Mouse (Mus musculus) bone marrow macrophage, adult 2 months (primary cell): ENCODE results near the gene Fgr. TPM values are rescaled to one million over a fixed set of nuclear protein-coding genes. Genes with fewer than 3 reads are reported as not detected.
A peak's percentile ranks its signal among the peaks of the same experiment; 100 is the strongest.

Source experiments
- H3K27ac ChIP-seq: 2 replicates; pipeline ENCODE4 v1.5.1; 2012; ENCODE audit warnings: low read depth, low read length; ENCODE audit not compliant: insufficient read depth
- H3K4me1 ChIP-seq: 2 replicates; pipeline ENCODE4 v1.6.1; 2012; ENCODE audit warnings: low read length; ENCODE audit not compliant: control insufficient read depth, insufficient read depth
- H3K4me3 ChIP-seq: 2 replicates; pipeline ENCODE4 v1.5.1; 2012; ENCODE audit warnings: mild to moderate bottlenecking, low read length, moderate library complexity; ENCODE audit not compliant: insufficient read depth
- CTCF ChIP-seq: IDR thresholded peaks from 2 replicates; pipeline ENCODE4 v1.5.1; 2012; ENCODE audit warnings: low read depth, mild to moderate bottlenecking, low read length, moderate library complexity
- POLR2A ChIP-seq: IDR thresholded peaks from 2 replicates; pipeline ENCODE4 v1.6.1; 2012; ENCODE audit warnings: mild to moderate bottlenecking, low read depth, low read length, borderline replicate concordance
- polyA plus RNA-seq: library from polyadenylated mRNA; stranded (reverse); fragments of >200 nt; gene quantifications from 2 replicates; pipeline ENCODE4 v1.2.4, GENCODE M21; 2012; ENCODE audit not compliant: missing spikeins, insufficient read depth, insufficient read length

Fgr gene
- polyA plus RNA-seq, 1 experiment: 24.3 TPM

DNA sequence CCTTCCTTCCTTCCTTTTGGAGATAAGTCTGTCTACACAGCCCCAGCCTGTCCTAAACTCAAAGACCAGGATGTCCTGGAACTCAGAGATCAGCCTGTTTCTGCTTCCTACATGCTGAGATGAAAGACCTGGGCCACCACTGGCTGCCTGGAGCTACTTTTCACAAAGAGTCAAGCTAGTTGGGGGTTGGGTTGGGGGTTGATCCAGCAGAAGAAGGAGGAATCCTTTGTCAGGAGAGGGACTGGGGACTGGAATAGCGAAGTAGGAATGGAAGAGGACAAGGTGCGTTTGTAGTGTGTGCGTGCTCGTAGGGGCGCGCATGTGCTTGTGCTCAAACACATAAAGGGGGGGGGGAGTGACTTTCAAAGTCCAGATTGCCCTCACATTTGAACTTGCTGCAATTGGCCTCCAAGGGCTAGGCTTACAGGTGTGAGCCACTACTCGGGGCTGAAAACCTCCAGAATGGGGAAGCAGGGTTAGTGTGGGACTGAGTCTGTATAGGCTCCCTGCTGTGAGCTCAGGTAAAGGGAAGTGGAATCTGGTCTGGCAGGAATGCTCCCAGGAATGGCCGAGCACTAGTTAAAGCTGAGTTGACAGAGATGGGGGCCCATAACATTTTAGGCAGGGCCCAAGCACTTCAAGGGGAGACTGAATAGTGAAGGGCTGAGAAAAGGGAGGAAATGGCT lies 58.7 kb downstream of the Fgr start:
- TF ChIP-seq POLR2A (no peak), CTCF (no peak)
- Histone ChIP-seq H3K4me3 (no peak overlapping the region), H3K27ac (no peak overlapping the region), H3K4me1 (no peaks in the 10 kb centered on the region)

GRCm38 (mm10) chr4:133034478-133034877 lies 60.6 kb downstream of the Fgr start:
- no peaks in the 10 kb centered on the region for H3K4me1 ChIP-seq
- H3K27ac ChIP-seq: no peak overlapping the region
- TF ChIP-seq POLR2A: no peak
- no peak for TF ChIP-seq CTCF
- no peak overlapping the region for H3K4me3 ChIP-seq

DNA sequence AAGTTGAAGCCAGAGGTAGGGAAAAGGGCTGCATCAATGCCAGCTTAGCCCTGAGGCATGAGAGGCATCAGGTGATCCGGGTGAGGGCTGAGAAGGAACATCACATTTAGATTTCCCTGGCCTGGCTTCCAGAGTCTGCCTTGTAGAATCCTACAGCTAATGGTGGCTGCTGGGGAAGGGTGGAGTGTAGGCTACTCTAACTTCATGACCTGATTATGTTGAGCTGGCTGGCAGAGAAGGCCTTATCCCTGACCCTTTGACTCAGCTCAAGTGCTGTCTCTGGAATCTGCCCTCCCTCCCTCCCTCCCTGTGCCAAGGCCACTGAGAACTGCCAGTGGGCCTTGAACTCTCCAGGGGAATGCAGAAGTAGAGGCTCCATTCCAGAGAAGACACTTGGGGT lies 61.6 kb downstream of the Fgr start:
- Histone ChIP-seq H3K4me1 (no peaks in the 10 kb centered on the region), H3K4me3 (no peak overlapping the region), H3K27ac (no peak overlapping the region)
- TF ChIP-seq POLR2A (no peak), CTCF (no peak)

GRCm38 (mm10) chr4:133035946-133036345 lies 62.1 kb downstream of the Fgr start:
- TF ChIP-seq CTCF (no peak), POLR2A (no peak)
- H3K4me3 ChIP-seq: no peak overlapping the region
- no peaks in the 10 kb centered on the region for H3K4me1 ChIP-seq
- H3K27ac ChIP-seq: no peak overlapping the region

- Histone ChIP-seq H3K4me3 (no peak overlapping the region), H3K27ac (no peak overlapping the region), H3K4me1 (no peaks in the 10 kb centered on the region)
- TF ChIP-seq POLR2A: no peak
- no peak for TF ChIP-seq CTCF
Observed at GRCm38 (mm10) chr4:133037293-133037692, 63.4 kb downstream of the Fgr start.

DNA sequence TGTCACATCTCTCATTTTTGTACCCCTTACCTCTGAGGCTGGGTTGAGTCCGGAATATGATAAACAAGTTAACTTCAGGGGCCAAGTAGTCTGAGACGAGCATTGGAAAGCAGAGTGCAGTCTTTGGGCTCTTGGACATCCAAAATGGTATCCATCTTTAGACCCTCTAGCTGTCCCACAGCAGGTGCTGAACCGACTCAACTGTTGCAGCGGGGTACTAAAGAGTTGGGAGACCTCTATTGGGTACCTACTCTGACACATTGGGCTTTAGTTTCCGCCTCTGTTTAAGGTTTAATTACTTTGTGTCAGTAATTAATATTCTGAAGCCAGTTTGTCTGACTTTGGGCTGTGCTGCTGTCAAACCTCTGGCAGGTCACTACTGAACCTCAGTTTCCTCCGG lies 63.9 kb downstream of the Fgr start:
- no peak overlapping the region for H3K27ac ChIP-seq
- TF ChIP-seq POLR2A (no peak), CTCF (no peak)
- no peaks in the 10 kb centered on the region for H3K4me1 ChIP-seq
- no peak overlapping the region for H3K4me3 ChIP-seq

- peak overlapping the region; percentile 51 for H3K4me3 ChIP-seq
Observed at GRCm38 (mm10) chr4:133038521-133039115, 64.7 kb downstream of the Fgr start.

DNA sequence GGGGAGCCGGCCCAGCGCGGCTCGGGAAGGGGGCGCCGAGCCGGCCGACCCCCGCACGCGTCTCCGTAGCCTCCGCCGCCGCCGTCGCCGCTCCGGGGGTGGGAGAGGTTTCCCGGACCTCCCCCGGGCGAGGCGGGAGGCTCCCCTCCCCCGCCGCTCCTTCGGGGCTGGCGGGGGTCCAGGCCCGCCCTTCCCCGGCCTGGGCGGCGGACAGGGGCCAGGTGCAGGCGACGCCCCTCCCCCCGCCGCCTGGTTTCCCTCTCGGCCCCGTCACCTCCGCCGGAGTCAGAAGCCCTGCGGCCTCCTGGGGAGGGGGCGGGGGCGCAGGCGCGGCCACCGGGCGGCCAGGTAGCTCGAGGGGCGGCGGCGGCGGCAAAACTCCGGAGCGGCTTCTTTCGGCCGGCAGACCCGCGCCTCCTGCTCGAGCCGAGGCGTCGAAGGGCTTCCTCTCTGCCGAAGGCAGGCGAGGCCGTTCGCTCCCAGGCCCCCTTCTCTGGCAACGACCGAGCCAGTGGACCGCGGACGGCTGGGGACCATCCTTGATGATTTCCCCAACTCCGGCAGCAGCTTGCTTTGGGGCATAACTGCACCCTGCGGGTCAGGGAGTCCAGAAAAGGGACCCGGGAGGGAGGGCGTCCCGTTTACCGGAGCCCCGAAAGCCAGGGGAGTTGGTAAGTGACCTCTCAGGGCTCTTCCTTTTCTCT lies 65.4 kb downstream of the Fgr start:
- H3K4me1 ChIP-seq: no peaks in the 10 kb centered on the region
- no peak overlapping the region for H3K27ac ChIP-seq
- peak overlapping the region; percentile 51 for H3K4me3 ChIP-seq

More at GRCm38 (mm10) chr4:133038521-133039115, 64.7 kb downstream of the Fgr start:
- Histone ChIP-seq H3K4me1 (no peaks in the 10 kb centered on the region), H3K27ac (no peak overlapping the region)
- no peak for TF ChIP-seq CTCF
- no peak for TF ChIP-seq POLR2A

DNA sequence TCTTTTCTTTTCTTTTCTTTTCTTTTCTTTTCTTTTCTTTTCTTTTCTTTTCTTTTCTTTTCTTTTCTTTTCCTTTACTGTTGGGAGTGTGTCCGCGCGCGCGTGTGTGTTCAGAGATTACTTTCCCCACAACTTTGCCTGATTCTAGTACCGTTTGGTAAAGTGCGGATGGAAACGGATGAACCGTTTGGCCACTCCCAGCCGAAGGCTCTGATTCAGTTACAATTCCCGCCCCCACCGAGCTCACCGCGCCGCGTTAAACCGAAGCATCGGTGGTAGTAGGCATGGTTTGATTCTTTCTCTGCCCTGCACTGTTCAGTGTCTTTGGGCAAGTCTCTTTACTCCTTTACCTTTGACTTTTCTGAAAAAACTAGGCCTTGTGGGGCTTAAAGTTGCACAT lies 65.9 kb downstream of the Fgr start:
- H3K4me1 ChIP-seq: no peaks in the 10 kb centered on the region
- TF ChIP-seq POLR2A: no peak
- no peak for TF ChIP-seq CTCF
- H3K4me3 ChIP-seq: no peak overlapping the region
- no peak overlapping the region for H3K27ac ChIP-seq

More for the DNA sequence above, 65.4 kb downstream of the Fgr start:
- TF ChIP-seq POLR2A: no peak
- no peak for TF ChIP-seq CTCF
